Mouse (Mus musculus): ENCODE measurements at regions not wholly inside any gene's neighbourhood (a gene's known extent, or its start where the extent isn't known, plus 50 kb on each side); places are given as distances from the start of the nearest gene placed in this dataset.

DNA sequence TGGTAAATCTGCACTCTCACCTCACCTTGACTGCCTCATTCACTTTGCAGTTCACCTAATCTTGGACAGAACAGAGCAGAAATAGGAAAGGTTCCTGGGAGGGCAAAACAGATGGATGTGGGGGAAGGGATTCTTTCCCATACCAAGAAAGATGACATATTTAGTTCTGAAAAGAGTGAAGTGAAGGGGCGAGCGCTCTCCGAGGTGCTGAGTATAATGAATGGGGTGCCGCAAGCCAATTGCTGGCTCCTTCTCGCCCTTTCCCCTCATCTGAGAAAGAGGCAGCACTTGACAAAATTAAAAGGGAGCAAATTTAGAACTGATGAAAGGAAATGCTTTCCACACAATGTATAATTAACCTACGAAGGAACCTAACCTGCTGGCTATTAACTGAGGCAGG is 261.7 kb downstream of the Sec16b start:
- H3K9me3 ChIP-seq, result no peaks in the 10 kb centered on the region
- H3K4me3 ChIP-seq (replicated peaks), result no peak overlapping the region
- no peak overlapping the region for H3K9ac ChIP-seq
- 38% methylated on average over 6 of the region's 6 CpGs for WGBS
- no peak overlapping the region for H3K27ac ChIP-seq
- no peak for ATAC-seq
- no peaks in the 10 kb centered on the region for H3K4me1 ChIP-seq (replicated peaks)
- H3K4me2 ChIP-seq (replicated peaks), result no peak overlapping the region
- no peaks in the 10 kb centered on the region for H3K27me3 ChIP-seq (replicated peaks)
- no peaks in the 10 kb centered on the region for H3K36me3 ChIP-seq

DNA sequence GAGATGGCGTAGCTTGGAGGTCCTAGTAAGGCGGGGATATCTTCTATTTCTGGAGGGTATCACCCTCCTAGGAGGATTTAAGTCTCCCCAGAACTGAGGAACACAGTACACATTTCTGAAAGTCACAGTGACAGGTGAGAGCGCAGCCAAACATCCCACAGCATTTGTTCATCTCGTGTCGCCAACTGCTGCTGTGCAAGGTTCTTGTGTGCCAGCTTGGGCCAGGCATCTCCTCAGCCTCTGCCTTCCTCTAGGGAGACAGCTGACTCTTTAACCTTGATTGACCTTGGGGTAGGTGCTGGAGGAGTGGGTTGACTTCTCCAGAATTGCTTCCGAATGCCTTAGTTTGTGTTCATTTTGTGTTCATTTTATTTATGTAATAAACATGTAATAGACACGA is 291.2 kb downstream of the Sec16b start:
- Histone ChIP-seq H3K9ac (no peak overlapping the region), H3K9me3 (no peaks in the 10 kb centered on the region), H3K27ac (no peak overlapping the region), H3K4me2 (replicated peaks) (no peak overlapping the region), H3K27me3 (replicated peaks) (no peaks in the 10 kb centered on the region), H3K4me1 (replicated peaks) (peaks cover 3% of the 10 kb centered on the region; the same call in 1 of the 2 replicates), H3K4me3 (replicated peaks) (no peak overlapping the region), H3K36me3 (no peaks in the 10 kb centered on the region)
- WGBS, result 87% methylated on average over 7 of the region's 7 CpGs
- ATAC-seq, result no peak

DNA sequence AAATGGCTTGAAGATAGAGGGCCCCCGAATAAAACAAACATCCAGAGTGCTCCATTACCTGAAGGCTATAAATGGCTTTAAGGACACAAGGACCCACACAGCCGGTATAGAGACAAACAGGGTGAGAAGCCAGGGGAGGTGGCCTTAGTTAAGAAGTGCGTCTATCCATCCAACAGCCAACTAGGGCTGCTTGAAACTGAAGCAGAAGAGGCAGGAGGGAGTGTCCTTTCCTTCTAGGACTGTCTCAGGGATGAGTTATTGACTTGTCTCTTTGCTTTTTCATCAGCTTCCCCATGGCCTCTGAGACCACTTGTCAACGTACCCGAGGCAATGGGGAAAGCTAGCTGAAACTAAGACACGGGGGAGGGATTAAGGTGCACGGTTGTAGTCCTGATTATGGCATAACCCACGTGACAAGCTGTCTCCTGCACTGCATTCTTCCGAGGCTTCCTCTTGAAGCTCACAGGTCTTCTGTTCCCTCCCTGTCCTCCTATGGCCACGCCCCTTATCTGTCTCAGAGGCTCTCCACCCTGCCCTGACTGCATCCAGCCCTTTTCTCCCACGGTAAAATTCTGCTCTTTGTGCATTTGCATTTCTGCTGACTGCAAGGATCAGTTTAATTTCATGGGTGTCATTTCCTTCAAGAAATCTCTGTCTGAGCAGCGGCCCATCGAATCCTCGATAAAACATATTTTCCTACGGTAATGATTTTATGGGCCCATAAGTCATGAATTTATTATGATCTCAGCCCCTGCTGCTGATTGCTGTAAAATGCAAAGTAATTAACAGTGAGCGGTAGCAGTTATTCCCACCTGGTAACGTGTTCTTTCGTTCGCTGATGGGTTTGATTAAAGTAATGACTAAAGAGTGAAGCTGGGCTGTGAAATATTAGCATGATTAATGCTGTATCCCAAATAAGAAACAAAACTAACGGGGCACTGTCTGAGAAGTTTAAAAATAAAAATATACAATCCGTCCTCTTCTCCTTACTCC is 292.3 kb downstream of the Sec16b start:
- ATAC-seq, result no peak
- no peaks in the 10 kb centered on the region for H3K27me3 ChIP-seq (replicated peaks)
- no peak overlapping the region for H3K9ac ChIP-seq
- H3K9me3 ChIP-seq, result no peaks in the 10 kb centered on the region
- H3K4me1 ChIP-seq (replicated peaks), result peaks cover 3% of the 10 kb centered on the region; the same call in 1 of the 2 replicates
- no peak overlapping the region for H3K4me3 ChIP-seq (replicated peaks)
- no peak overlapping the region for H3K27ac ChIP-seq
- WGBS, result 48% methylated on average over 21 of the region's 21 CpGs
- H3K4me2 ChIP-seq (replicated peaks), result no peak overlapping the region; the same call in 1 of the 2 replicates
- no peaks in the 10 kb centered on the region for H3K36me3 ChIP-seq

DNA sequence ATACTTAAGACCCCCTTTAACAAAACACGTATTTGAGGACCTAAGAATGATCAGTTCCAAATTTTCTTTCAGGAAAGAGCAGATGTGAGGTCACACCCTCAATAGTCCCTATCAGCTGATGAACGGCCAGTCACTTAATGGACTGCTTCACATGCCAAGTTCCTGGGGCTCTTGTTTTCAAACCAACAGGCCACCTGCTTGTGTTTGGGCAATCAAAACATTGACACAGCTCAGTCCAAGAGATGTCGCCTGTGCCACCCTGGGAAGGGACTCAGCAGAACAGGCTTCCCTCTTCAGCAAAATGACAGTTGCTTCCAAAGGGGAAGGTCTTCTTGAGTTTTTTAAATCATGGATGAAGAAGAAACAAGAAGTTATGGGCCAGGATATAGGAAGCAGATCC is 294.6 kb downstream of the Sec16b start:
- peaks cover 3% of the 10 kb centered on the region; the same call in 1 of the 2 replicates for H3K4me1 ChIP-seq (replicated peaks)
- H3K27ac ChIP-seq, result no peak overlapping the region
- no peaks in the 10 kb centered on the region for H3K36me3 ChIP-seq
- no peaks in the 10 kb centered on the region for H3K9me3 ChIP-seq
- no peaks in the 10 kb centered on the region for H3K27me3 ChIP-seq (replicated peaks)
- 82% methylated on average over 3 of the region's 3 CpGs for WGBS
- no peak overlapping the region for H3K9ac ChIP-seq
- H3K4me3 ChIP-seq (replicated peaks), result no peak overlapping the region
- no peak for ATAC-seq
- H3K4me2 ChIP-seq (replicated peaks), result no peak overlapping the region

DNA sequence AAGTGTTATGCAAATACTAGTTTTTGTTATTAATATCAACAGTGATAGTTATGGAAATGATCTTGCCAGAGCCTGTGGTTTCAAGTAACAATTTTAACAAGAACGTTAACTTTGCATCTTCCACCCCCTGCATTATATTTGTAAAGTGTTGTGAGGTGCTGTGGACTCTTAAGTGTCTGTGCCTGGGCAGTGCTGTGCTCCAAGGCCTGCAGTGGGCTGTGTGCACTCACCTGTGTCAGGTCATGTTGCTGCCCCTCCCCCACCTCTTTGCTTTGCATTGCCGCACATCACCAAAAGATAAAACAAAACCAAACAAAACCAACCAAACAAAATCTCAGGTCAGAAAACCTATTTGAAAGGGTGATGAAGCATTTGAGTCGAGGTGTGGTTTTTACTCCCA is 297.7 kb downstream of the Sec16b start:
- Histone ChIP-seq H3K36me3 (no peaks in the 10 kb centered on the region), H3K4me2 (replicated peaks) (no peak overlapping the region), H3K27me3 (replicated peaks) (no peaks in the 10 kb centered on the region), H3K9ac (no peak overlapping the region), H3K4me3 (replicated peaks) (no peak overlapping the region), H3K4me1 (replicated peaks) (no peaks in the 10 kb centered on the region; the same call in 1 of the 2 replicates), H3K27ac (no peak overlapping the region), H3K9me3 (no peaks in the 10 kb centered on the region)
- WGBS, result 78% methylated on average over 3 of the region's 3 CpGs
- no peak for ATAC-seq

DNA sequence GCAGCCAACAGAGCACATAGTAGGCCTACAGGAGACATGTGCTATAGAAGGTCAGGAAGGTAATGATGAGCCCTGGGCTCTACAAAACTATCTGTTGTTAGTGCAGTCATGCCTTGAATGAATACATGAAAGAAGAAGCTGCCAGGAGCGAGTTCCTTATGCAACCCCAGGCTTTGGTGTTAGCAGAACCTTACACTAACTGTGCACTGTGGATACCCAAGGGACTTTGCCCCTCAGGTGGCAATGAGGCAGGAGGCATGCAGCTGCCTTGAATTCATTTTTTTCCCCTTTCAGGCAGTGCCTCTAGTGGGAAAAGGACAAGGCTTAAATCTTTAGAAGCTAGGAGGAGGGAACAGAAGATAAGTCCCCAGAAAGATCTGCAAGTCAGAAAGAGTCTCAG is 299.8 kb downstream of the Sec16b start:
- no peak overlapping the region for H3K9ac ChIP-seq
- H3K27ac ChIP-seq, result no peak overlapping the region
- H3K4me3 ChIP-seq (replicated peaks), result no peak overlapping the region
- ATAC-seq, result no peak
- no peaks in the 10 kb centered on the region for H3K4me1 ChIP-seq (replicated peaks)
- WGBS, result 88% methylated on average over 1 of the region's 1 CpGs
- no peak overlapping the region for H3K4me2 ChIP-seq (replicated peaks)
- H3K27me3 ChIP-seq (replicated peaks), result no peaks in the 10 kb centered on the region
- H3K36me3 ChIP-seq, result no peaks in the 10 kb centered on the region
- no peaks in the 10 kb centered on the region for H3K9me3 ChIP-seq

DNA sequence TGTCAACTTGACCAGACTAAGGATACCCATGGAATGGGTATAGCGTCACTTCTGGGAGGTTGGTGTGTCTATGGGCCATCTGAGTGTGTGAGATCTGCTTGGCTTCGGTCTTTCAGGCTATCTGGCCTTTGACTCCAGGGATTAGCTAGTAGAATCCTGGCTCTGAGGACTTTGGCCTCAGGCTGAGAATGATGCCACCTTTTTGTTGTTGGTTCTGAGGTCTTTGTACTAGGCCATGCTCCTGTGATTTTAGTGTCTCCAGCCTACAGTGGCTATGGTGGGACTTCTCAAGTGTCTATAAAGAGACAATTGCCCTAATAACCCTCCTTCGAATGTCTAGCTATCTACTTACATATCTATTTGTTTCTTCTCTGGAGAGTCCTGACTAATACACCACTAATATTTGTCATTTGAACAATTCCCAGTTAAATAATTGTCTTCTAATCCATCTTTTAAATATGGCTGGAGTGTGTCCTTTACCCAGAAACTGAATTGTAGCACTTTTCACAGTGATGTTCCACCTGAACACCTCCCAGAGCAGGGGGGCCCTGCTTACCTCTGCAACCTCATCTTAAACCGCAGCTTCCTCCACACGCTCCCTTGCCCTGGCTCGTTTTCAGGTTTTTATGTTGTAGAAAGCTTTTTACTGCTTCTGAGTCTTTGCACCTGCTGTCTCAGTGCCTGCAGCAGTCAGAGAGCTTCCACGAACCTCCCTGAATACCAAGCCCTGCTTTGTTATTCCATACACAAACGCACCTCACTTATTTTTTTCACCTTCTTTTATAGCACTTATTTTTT is 303.3 kb downstream of the Sec16b start:
- no peak for ATAC-seq
- H3K4me3 ChIP-seq (replicated peaks), result no peak overlapping the region
- WGBS, result 78% methylated on average over 8 of the region's 8 CpGs

DNA sequence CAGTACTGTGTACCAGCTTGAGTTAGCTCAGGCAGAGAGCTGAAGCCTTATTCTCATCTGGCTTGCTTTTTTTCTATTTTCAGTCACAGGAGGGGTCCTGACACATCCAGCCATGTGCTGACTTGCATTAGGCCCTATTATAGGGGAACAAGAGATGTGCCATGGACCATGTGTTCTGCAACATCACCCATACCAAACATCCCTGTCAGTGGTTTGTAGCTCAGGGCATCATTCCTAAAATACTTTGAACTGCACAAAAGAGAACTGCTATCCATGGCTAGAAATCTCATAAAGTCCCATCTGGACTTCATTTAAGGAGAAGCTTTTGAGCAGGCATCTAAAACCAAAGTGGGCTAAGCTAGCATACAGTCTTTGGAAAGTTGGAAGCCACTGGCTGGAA is 304.1 kb downstream of the Sec16b start:
- no peaks in the 10 kb centered on the region for H3K4me1 ChIP-seq (replicated peaks)
- ATAC-seq, result no peak
- H3K27me3 ChIP-seq (replicated peaks), result no peaks in the 10 kb centered on the region
- no peak overlapping the region for H3K27ac ChIP-seq
- H3K4me3 ChIP-seq (replicated peaks), result no peak overlapping the region
- no peaks in the 10 kb centered on the region for H3K36me3 ChIP-seq
- no peak overlapping the region for H3K9ac ChIP-seq
- H3K4me2 ChIP-seq (replicated peaks), result no peak overlapping the region
- no peaks in the 10 kb centered on the region for H3K9me3 ChIP-seq

More for the DNA sequence above, 303.3 kb downstream of the Sec16b start:
- Histone ChIP-seq H3K9me3 (no peaks in the 10 kb centered on the region), H3K27me3 (replicated peaks) (no peaks in the 10 kb centered on the region), H3K27ac (no peak overlapping the region), H3K4me1 (replicated peaks) (no peaks in the 10 kb centered on the region), H3K4me2 (replicated peaks) (no peak overlapping the region), H3K9ac (no peak overlapping the region), H3K36me3 (no peaks in the 10 kb centered on the region)

DNA sequence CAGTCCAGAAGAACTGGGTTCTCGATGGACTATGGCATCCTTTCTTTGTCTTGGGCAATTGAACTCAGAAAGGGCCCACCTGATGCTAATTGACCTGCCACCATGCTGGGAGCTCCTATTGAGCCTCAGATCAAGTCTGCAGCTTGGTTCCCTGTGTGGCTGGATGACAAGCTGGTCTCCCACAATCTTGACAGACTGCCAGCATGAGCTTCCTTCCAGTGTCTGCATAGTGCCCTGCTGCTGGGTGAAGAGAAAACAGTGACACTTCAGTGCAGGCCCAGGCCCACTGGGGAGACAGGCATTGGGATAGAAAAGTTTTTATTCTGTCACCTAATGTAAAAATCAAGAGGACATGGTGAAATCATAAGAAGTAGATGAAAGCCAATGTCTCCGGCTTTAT is 321.4 kb downstream of the Sec16b start:
- no peaks in the 10 kb centered on the region for H3K9me3 ChIP-seq
- H3K4me1 ChIP-seq (replicated peaks), result no peaks in the 10 kb centered on the region
- no peak overlapping the region for H3K4me3 ChIP-seq (replicated peaks)
- ATAC-seq, result no peak
- H3K36me3 ChIP-seq, result no peaks in the 10 kb centered on the region
- no peak overlapping the region for H3K4me2 ChIP-seq (replicated peaks)
- H3K9ac ChIP-seq, result no peak overlapping the region
- no peak overlapping the region for H3K27ac ChIP-seq
- no peaks in the 10 kb centered on the region for H3K27me3 ChIP-seq (replicated peaks)
- 66% methylated on average over 2 of the region's 2 CpGs for WGBS

DNA sequence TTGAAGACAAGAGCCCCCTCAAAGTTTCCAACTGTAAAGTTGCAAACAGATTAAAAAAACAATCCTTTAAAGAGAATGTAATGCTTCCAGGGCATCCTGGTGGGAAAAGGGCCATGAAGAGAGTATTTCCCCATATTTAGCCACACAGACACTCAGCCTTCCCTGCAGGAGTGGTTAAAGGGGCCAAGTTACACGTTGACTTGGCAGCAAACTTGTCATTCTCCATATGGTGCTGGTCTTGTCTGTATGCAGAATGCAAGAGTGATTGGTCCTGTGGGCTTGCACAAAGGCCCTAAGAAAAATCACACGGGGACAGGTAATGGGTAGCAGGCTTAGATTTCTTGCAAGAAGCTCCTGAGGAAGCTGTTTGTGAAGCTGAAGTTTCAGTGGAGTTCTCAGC is 325.0 kb downstream of the Sec16b start:
- Histone ChIP-seq H3K9me3 (no peaks in the 10 kb centered on the region), H3K27me3 (replicated peaks) (no peaks in the 10 kb centered on the region), H3K27ac (no peak overlapping the region), H3K4me1 (replicated peaks) (no peaks in the 10 kb centered on the region), H3K4me2 (replicated peaks) (no peak overlapping the region), H3K36me3 (no peaks in the 10 kb centered on the region), H3K9ac (no peak overlapping the region), H3K4me3 (replicated peaks) (no peak overlapping the region)
- no peak for ATAC-seq
- WGBS, result 50% methylated on average over 2 of the region's 2 CpGs

DNA sequence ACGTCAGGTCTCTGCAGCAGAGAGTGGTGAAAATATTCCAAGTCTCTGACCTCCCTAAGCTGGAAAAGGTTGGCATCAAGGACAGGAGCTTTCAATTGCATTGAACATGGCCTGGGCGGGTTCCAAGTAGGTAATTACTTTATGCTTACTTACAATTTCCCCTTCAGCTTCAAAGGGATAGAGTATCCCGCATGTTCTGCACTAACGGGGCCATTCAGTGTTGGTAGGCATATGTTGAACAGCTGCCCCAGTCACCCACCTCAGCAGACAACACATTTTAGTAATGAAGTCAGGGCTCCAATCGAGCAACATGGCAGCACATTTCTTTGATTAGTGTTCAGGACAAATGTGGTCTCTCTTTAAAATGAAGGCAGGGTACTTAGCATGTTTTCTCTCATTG is 366.2 kb downstream of the Sec16b start:
- Histone ChIP-seq H3K4me2 (replicated peaks) (no peak overlapping the region), H3K4me1 (replicated peaks) (no peaks in the 10 kb centered on the region), H3K27me3 (replicated peaks) (no peaks in the 10 kb centered on the region), H3K9me3 (no peaks in the 10 kb centered on the region), H3K27ac (no peak overlapping the region), H3K36me3 (no peaks in the 10 kb centered on the region), H3K4me3 (replicated peaks) (no peak overlapping the region), H3K9ac (no peak overlapping the region)
- WGBS, result 74% methylated on average over 5 of the region's 5 CpGs
- no peak for ATAC-seq

DNA sequence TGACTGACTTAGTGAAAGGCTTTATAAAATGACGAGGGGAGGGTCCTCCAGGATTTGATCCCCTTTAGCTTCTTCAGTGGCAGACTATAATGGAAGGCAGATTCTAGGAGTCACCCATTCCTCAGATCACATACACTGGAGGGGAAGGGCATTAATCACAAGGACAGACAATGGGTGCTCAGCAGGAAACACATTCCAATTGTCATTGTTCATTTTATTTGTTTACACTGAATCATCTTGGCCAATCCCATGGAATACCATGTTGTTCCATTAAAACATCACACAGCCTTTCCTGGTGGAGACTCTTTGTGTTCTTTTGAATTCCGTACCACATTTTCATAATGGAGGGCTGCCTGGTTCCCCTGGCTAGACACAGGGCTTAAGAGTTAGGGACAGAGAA is 368.5 kb downstream of the Sec16b start:
- H3K4me3 ChIP-seq (replicated peaks), result no peak overlapping the region
- WGBS, result 69% methylated on average over 2 of the region's 2 CpGs
- H3K27ac ChIP-seq, result no peak overlapping the region
- no peak overlapping the region for H3K9ac ChIP-seq
- no peak for ATAC-seq
- H3K4me1 ChIP-seq (replicated peaks), result no peaks in the 10 kb centered on the region
- no peaks in the 10 kb centered on the region for H3K9me3 ChIP-seq
- H3K36me3 ChIP-seq, result no peaks in the 10 kb centered on the region
- no peaks in the 10 kb centered on the region for H3K27me3 ChIP-seq (replicated peaks)
- H3K4me2 ChIP-seq (replicated peaks), result no peak overlapping the region
